Mouse (Mus musculus) kidney, embryonic 16.5 days (tissue): ENCODE measurements around the gene Rdh5. TPM values are rescaled to one million over a fixed set of nuclear protein-coding genes. Genes with fewer than 3 reads are reported as not detected.

Experiments used
- ATAC-seq: fragments of 200-750 bp; cut with Nextera tagmentation; 2 replicates; pipeline ENCODE4 v1.8.0; 2017; ENCODE audit warnings: moderate TSS enrichment; ENCODE audit not compliant: low FRiP score, low TSS enrichment
- H3K27ac ChIP-seq: fragments of 300-500 bp; sonication (generic); 2 replicates; pipeline ENCODE4 v1.5.1; 2014; ENCODE audit warnings: low read length
- H3K27me3 ChIP-seq: fragments of 300-500 bp; sonication (generic); 2 replicates; pipeline ENCODE4 v1.6.1; 2014; ENCODE audit warnings: low read length, control low read depth, mixed read lengths; ENCODE audit not compliant: insufficient read depth
- H3K36me3 ChIP-seq: fragments of 300-500 bp; sonication (generic); 2 replicates; pipeline ENCODE4 v1.6.1; 2014; ENCODE audit warnings: low read length, control low read depth, mixed read lengths; ENCODE audit not compliant: insufficient read depth
- H3K4me1 ChIP-seq: fragments of 300-500 bp; sonication (generic); 2 replicates; pipeline ENCODE4 v1.6.1; 2014; ENCODE audit warnings: low read length, control low read depth, mixed read lengths; ENCODE audit not compliant: insufficient read depth
- H3K4me2 ChIP-seq: fragments of 300-500 bp; sonication (generic); replicated peaks from 2 replicates; pipeline ENCODE4 v1.6.1; 2014; ENCODE audit warnings: low read depth, low read length
- H3K4me3 ChIP-seq: fragments of 300-500 bp; sonication (generic); 2 replicates; pipeline ENCODE4 v1.5.1; 2014; ENCODE audit warnings: mild to moderate bottlenecking, low read length
- H3K9ac ChIP-seq: fragments of 300-500 bp; sonication (generic); replicated peaks from 2 replicates; pipeline ENCODE4 v1.6.1; 2014; ENCODE audit warnings: low read length
- H3K9me3 ChIP-seq: fragments of 300-500 bp; sonication (generic); 2 replicates; pipeline ENCODE4 v1.6.1; 2016; ENCODE audit warnings: low read length, control low read depth
- WGBS: fragments of 180-500 bp; shearing (Covaris S2); extraction: QIAGEN DNeasy Blood & Tissue Kit; methylation state at CpG from one replicate; pipeline ENCODE4 v1.1.7; 2014; 5-methylcytosine and 5-hydroxymethylcytosine counted together
- polyA plus RNA-seq: library from polyadenylated mRNA; unstranded; fragments of >200 nt; fragmentation: Nextera tagmentation; extraction: Ambion mirVana; gene quantifications from 2 replicates; pipeline ENCODE4 v1.2.1, GENCODE M21; 2015

Rdh5 gene
- polyA plus RNA-seq, 1 experiment from 2014 or later = 20.5 TPM

DNA sequence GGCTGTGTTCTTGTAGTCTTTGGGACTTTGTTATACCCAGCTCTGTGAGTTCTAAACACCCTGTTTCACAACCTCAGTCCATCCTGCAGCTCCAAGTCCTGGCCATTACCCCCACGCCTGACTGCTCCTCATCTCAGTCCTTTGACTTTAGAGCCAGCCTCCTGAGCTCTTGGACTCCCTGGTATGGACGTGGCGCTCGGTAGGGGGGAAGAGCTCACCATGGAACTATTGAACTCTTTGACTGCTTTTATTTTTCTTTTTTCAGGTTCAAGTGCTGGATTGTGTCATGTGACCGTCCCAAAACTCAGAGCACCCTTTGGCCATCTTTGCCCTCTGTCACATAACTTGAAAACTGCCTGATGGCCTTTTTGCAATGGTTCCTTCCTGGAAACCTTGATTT is 40.6 kb downstream of the Rdh5 start:
- no peak overlapping the region for H3K9ac ChIP-seq
- no peak overlapping the region for H3K27ac ChIP-seq
- WGBS = 79% methylated on average over 5 of the region's 5 CpGs
- H3K4me1 ChIP-seq = no peaks in the 10 kb centered on the region
- peaks cover 27% of the 10 kb centered on the region for H3K36me3 ChIP-seq
- peak; percentile 64; the same call in 1 of the 2 replicates for ATAC-seq
- no peak overlapping the region for H3K4me3 ChIP-seq
- no peaks in the 10 kb centered on the region for H3K27me3 ChIP-seq
- no peak overlapping the region for H3K4me2 ChIP-seq
- no peaks in the 10 kb centered on the region for H3K9me3 ChIP-seq

DNA sequence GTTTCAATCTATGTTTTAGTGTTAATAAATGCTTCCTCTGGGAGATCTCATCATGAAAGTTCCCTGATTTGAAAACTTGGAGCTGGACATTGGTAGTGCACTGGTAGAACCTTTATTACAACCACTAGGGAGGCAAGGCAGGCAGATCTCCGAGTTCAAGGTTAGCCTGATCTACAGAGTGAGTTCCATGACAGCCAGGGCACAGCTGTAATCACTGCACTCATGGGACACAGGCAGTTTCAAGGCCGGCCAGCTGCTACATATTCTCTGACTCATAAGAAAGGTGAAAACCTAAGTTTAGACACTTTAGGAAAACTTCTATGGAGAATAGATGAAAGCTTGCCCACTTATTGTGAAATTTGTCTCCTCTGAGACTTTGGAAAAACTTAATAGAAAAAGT is 43.9 kb downstream of the Rdh5 start:
- ATAC-seq = no peak
- H3K27ac ChIP-seq = no peak overlapping the region
- WGBS = 85% methylated on average over 2 of the region's 2 CpGs

DNA sequence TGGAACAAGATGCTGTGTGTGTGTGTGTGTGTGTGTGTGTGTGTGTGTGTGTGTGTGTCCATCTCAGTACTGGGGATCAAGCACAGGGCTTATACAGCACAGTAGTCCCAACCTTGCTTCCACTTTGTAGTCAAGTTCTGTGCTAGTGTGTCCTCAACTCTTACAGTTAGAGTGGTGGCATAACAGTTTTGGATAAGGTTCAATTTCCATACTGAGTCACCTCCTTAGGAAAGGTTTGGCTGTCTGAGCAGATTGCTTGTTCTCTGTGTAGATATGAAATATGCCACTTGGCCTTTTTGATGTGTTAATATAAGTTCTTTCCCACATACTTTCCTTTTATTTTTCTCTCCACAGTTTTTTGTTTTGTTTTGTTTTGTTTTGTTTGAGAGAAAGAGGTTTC is 44.4 kb downstream of the Rdh5 start:
- Histone ChIP-seq H3K4me2 (no peak overlapping the region), H3K4me1 (no peaks in the 10 kb centered on the region), H3K4me3 (no peak overlapping the region), H3K9ac (no peak overlapping the region), H3K9me3 (no peaks in the 10 kb centered on the region), H3K36me3 (peaks cover 23% of the 10 kb centered on the region), H3K27ac (no peak overlapping the region), H3K27me3 (no peaks in the 10 kb centered on the region)
- ATAC-seq = no peak

More for the DNA sequence above, 43.9 kb downstream of the Rdh5 start:
- H3K4me2 ChIP-seq = no peak overlapping the region
- H3K4me3 ChIP-seq = no peak overlapping the region
- H3K27me3 ChIP-seq = no peaks in the 10 kb centered on the region
- H3K9ac ChIP-seq = no peak overlapping the region
- no peaks in the 10 kb centered on the region for H3K9me3 ChIP-seq
- H3K4me1 ChIP-seq = no peaks in the 10 kb centered on the region
- H3K36me3 ChIP-seq = peaks cover 19% of the 10 kb centered on the region

DNA sequence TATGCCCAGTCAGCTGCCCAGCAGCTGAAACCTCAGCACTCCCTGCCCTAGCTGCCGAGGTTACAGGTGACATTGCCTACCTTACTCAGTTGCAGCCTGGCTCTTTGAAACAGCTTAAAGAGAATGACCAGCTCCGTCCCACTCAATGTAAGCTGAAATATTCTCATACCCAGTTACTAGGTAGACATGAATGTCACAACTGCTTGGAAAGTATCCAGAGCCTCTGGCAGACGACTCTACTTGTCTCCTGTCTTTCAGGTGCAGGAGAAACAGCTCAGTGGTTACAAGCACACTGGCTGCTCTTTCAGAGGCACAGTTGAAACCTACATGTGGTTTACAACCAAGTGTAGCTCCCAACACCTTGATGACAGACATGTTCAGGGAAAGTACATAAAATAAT is 52.3 kb downstream of the Rdh5 start:
- Histone ChIP-seq H3K9ac (no peak overlapping the region), H3K36me3 (peaks cover 41% of the 10 kb centered on the region), H3K9me3 (no peaks in the 10 kb centered on the region), H3K4me3 (no peak overlapping the region), H3K4me2 (no peak overlapping the region), H3K27me3 (no peaks in the 10 kb centered on the region), H3K27ac (no peak overlapping the region), H3K4me1 (no peaks in the 10 kb centered on the region)
- WGBS = 81% methylated on average over 3 of the region's 3 CpGs
- no peak for ATAC-seq

DNA sequence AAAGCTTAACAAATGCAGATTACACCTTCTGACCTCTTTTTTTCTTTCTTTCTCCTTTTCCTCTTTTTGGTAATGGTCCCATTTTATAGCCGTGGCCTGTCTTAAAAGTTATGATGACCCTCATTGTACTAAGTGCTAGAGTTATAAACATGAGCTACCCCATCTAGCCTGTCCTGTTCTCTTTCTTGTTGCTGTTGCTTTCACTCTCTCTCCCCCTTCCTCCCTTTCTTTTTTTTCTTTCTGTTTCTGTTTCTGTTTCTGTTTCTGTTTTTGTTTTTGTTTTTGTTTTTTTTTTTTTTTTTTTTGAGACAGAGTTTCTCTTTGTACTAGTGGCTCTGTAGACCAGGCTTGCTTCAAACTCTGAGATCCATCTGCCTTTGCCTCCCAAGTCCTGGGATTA is 56.2 kb downstream of the Rdh5 start:
- no peaks in the 10 kb centered on the region for H3K9me3 ChIP-seq
- 90% methylated on average over 1 of the region's 1 CpGs for WGBS
- H3K4me3 ChIP-seq = no peak overlapping the region

DNA sequence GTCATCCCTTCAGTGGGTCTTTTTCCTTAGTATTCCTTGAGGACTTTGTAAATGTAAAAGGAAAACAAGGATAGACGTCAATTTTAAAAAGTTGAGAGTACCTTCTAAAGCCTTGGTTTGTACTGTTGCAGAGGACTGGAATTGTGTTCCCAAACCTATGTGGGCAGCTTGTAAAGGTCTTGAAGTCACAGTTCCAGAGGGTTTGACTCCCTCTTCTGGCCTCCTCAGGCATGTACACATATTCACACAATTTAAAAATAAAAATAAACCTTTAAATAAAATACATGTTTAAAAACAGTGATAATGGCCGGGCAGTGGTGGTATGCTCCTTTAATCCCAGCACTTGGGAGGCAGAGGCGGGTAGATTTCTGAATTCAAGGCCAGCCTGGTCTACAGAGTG is 56.6 kb downstream of the Rdh5 start:
- no peaks in the 10 kb centered on the region for H3K27me3 ChIP-seq
- H3K4me3 ChIP-seq = no peak overlapping the region
- H3K36me3 ChIP-seq = peaks cover 18% of the 10 kb centered on the region
- H3K9ac ChIP-seq = no peak overlapping the region
- no peak overlapping the region for H3K27ac ChIP-seq
- no peaks in the 10 kb centered on the region for H3K4me1 ChIP-seq
- no peak overlapping the region for H3K4me2 ChIP-seq
- 81% methylated on average over 3 of the region's 3 CpGs for WGBS
- no peak for ATAC-seq
- H3K9me3 ChIP-seq = no peaks in the 10 kb centered on the region

More for the DNA sequence above, 56.2 kb downstream of the Rdh5 start:
- Histone ChIP-seq H3K27me3 (no peaks in the 10 kb centered on the region), H3K9ac (no peak overlapping the region), H3K27ac (no peak overlapping the region), H3K4me1 (no peaks in the 10 kb centered on the region), H3K4me2 (no peak overlapping the region), H3K36me3 (peaks cover 21% of the 10 kb centered on the region)
- ATAC-seq = no peak

Other genes with a start within 250 kb of the Rdh5 start
- gene Suox, start 248.8 kb downstream of the Rdh5 start, polyA plus RNA-seq = 15.9 and 16.3 TPM in 2 replicates
- 84.4 and 86.0 TPM in 2 replicates for gene Rab5b, start 226.6 kb downstream of the Rdh5 start, polyA plus RNA-seq
- 1.5 and 1.7 TPM in 2 replicates for gene Pmel, start 218.7 kb downstream of the Rdh5 start, polyA plus RNA-seq
- gene Cdk2, start 217.9 kb downstream of the Rdh5 start, polyA plus RNA-seq = 100 and 105 TPM in 2 replicates
- 6.8 and 7.8 TPM in 2 replicates for gene Dgka, start 178.0 kb downstream of the Rdh5 start, polyA plus RNA-seq
- gene Pym1, start 175.0 kb downstream of the Rdh5 start, polyA plus RNA-seq = 40.0 and 40.3 TPM in 2 replicates
- gene Mmp19, start 132.0 kb downstream of the Rdh5 start, polyA plus RNA-seq = 0.89 and 0.98 TPM in 2 replicates
- 63.2 and 64.9 TPM in 2 replicates for gene Dnajc14, start 118.8 kb downstream of the Rdh5 start, polyA plus RNA-seq
- gene Tmem198b, start 118.5 kb downstream of the Rdh5 start, polyA plus RNA-seq = 19.3 and 22.9 TPM in 2 replicates
- 194 and 198 TPM in 2 replicates for gene Sarnp, start 105.6 kb downstream of the Rdh5 start, polyA plus RNA-seq
- gene Ormdl2, start 101.2 kb downstream of the Rdh5 start, polyA plus RNA-seq = 94.4 and 100 TPM in 2 replicates
- gene Gdf11, start 31.2 kb downstream of the Rdh5 start, polyA plus RNA-seq = 6.8 and 7.8 TPM in 2 replicates
- gene Cd63, start 21.9 kb downstream of the Rdh5 start, polyA plus RNA-seq = 775 and 850 TPM in 2 replicates
- 227 and 234 TPM in 2 replicates for gene Bloc1s1, start 1.1 kb upstream of the Rdh5 start, polyA plus RNA-seq
- gene Itga7, start 10.9 kb upstream of the Rdh5 start, polyA plus RNA-seq = 3.9 and 4.0 TPM in 2 replicates
- 12.0 and 17.1 TPM in 2 replicates for gene Mettl7b, start 38.1 kb upstream of the Rdh5 start, polyA plus RNA-seq
- not detected in 2 replicates for gene Olfr9, start 66.5 kb upstream of the Rdh5 start, polyA plus RNA-seq
- gene Olfr763, start 87.9 kb upstream of the Rdh5 start, polyA plus RNA-seq = not detected in 2 replicates
- not detected in 2 replicates for gene Olfr764-ps1, start 117.0 kb upstream of the Rdh5 start, polyA plus RNA-seq
- gene Olfr765, start 127.1 kb upstream of the Rdh5 start, polyA plus RNA-seq = not detected in 2 replicates
- not detected in 2 replicates for gene Olfr766-ps1, start 146.1 kb upstream of the Rdh5 start, polyA plus RNA-seq
- gene Olfr767, start 160.0 kb upstream of the Rdh5 start, polyA plus RNA-seq = not detected in 2 replicates
- not detected in 2 replicates for gene Olfr768, start 176.5 kb upstream of the Rdh5 start, polyA plus RNA-seq
- gene Olfr769, start 195.0 kb upstream of the Rdh5 start, polyA plus RNA-seq = not detected in 2 replicates
- gene Olfr770, start 216.1 kb upstream of the Rdh5 start, polyA plus RNA-seq = not detected in 2 replicates
- not detected in 2 replicates for gene Olfr771, start 241.9 kb upstream of the Rdh5 start, polyA plus RNA-seq